16 mouse cellular contexts compared by ENCODE assay signal in the genomic region with DNA sequence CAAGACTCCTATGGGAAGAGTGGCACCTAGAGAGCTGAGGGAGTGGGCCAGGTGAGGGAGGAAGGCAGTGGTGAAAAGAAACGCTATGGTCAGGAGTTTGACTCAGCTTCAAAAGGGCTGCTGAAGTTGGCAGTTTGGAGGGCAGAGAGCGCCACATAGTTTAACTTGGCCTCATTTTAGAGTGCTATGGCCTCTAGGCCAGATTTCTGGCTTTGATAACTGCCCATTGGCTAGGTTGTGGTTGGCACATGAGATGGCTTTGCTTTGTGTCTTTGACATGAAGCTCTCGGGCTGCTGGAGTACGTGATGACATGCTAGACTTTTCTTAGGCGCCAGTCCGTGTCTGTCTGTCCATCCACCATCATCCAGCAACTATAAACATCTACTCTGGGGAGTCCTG. TPM values are rescaled to one million over a fixed set of nuclear protein-coding genes. Genes with fewer than 3 reads are reported as not detected.
"Had no signal": no experiment of that assay in that cellular context is flagged by ENCODE, and none has a peak within 500 bp of the region (broad histone marks: within the 10 kb centered on the region; RNA-seq: fewer than 3 reads in every experiment).

No protein-coding gene starts in this region.

- H3K9ac ChIP-seq: neural tube, embryonic 13.5 days; neural tube, embryonic 15.5 days; stomach, embryonic 15.5 days had no signal

- H3K4me3 ChIP-seq: neural tube, embryonic 13.5 days; neural tube, embryonic 15.5 days; stomach, embryonic 15.5 days had no signal

- H3K4me1 ChIP-seq: neural tube, embryonic 13.5 days; neural tube, embryonic 15.5 days; stomach, embryonic 15.5 days had no signal

- H3K4me2 ChIP-seq: neural tube, embryonic 13.5 days; neural tube, embryonic 15.5 days; stomach, embryonic 15.5 days had no signal

- H3K27ac ChIP-seq: neural tube, embryonic 13.5 days; neural tube, embryonic 15.5 days; stomach, embryonic 15.5 days; stomach, postnatal 0 days had no signal

- H3K36me3 ChIP-seq: neural tube, embryonic 13.5 days; neural tube, embryonic 15.5 days; stomach, embryonic 15.5 days had no signal

- DNase-seq: retina, postnatal 1 day; right cerebral cortex, adult 18-20 months; right cerebral cortex, postnatal 14 days; right cerebral cortex, postnatal 25 days; right cerebral cortex, postnatal 4 days; spleen, adult 18-20 months; thymus, adult 18-20 months; thymus, adult 2 months; thymus, postnatal 14 days; thymus, postnatal 25 days; thymus, postnatal 36 days had no signal

- H3K9me3 ChIP-seq: neural tube, embryonic 13.5 days; neural tube, embryonic 15.5 days; stomach, embryonic 15.5 days had no signal

- H3K27me3 ChIP-seq: neural tube, embryonic 13.5 days; neural tube, embryonic 15.5 days; stomach, embryonic 15.5 days had no signal

RNA-seq across cellular contexts. Expression of gene Ccr7, which starts 5.4 kb away (rescaled TPM):
- polyA plus RNA-seq: neural tube, embryonic 13.5 days; neural tube, embryonic 14.5 days; neural tube, embryonic 15.5 days had no signal
